Mouse (Mus musculus): Measurements from ENCODE around the gene Ulk4. TPM values are rescaled to one million over a fixed set of nuclear protein-coding genes. Genes with fewer than 3 reads are reported as not detected.

Ulk4 gene
- polyA plus RNA-seq, 1 experiment = not detected

DNA sequence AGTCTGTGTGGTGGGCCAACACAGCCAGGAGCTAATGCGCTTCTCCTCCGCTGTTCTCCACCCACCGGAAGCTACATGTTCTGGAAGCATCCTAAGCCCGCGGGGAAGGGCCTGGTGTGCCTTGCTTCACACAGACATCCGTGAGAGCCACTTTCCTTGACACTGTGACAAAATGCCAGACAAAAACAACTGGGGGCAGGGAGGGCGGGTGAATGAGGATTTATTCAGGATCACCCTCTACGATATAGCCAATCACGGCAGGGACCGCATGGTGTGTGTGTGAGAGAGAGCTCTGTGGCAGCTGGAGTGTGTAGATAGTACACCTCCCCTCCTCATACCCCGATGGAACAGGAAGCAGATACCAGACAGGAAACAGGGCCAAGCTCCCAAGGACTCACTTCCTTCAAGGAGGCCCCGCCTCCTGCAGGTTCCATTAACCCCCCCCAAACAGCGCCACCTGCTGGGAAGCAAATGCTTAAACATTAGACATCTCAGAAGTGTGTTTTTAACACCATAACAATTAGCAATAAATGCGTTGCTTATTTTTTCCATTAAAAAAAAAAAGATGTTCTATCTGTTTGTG, 362.0 kb downstream of the Ulk4 start:
- no peaks in the 10 kb centered on the region for H3K36me3 ChIP-seq (replicated peaks; ENCODE audit: low read length)
- peaks cover 18% of the 10 kb centered on the region for H3K9me3 ChIP-seq
- TF ChIP-seq GATA1 (IDR thresholded peaks at IDR 0.05; ENCODE audit: borderline replicate concordance, low read length) (no peak), FLI1 (IDR thresholded peaks at IDR 0.05; ENCODE audit: low read length) (no peak)
- peak overlapping the region; percentile 16 for H3K4me3 ChIP-seq (replicated peaks)
- H3K27me3 ChIP-seq (replicated peaks) = peaks cover 16% of the 10 kb centered on the region
- peaks cover 29% of the 10 kb centered on the region for H3K4me1 ChIP-seq

DNA sequence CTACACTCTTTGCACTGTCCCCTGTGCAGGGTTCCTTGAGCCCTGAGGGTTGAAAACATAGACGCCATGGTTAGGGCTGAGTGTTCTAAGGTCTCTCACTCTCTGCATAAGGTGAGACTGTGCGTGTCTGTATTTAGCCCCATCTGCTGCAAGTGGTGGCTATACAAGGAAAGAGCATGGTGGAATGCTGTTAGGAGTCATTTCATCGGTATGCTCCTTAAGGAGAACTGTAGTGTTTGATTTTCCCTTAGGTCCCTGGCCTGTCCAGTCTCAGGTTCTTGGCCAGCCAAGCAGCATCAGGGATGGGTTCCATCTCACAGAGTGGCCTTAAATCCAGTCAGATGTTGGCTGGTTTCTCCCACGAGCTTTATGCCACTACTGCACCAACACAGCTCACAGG, 362.6 kb downstream of the Ulk4 start:
- H3K4me3 ChIP-seq (replicated peaks) = no peak overlapping the region
- H3K9me3 ChIP-seq = peaks cover 18% of the 10 kb centered on the region
- H3K36me3 ChIP-seq (replicated peaks; ENCODE audit: low read length) = no peaks in the 10 kb centered on the region
- TF ChIP-seq FLI1 (IDR thresholded peaks at IDR 0.05; ENCODE audit: low read length) = no peak
- TF ChIP-seq GATA1 (IDR thresholded peaks at IDR 0.05; ENCODE audit: borderline replicate concordance, low read length) = no peak
- peaks cover 29% of the 10 kb centered on the region for H3K4me1 ChIP-seq
- peaks cover 16% of the 10 kb centered on the region for H3K27me3 ChIP-seq (replicated peaks)

DNA sequence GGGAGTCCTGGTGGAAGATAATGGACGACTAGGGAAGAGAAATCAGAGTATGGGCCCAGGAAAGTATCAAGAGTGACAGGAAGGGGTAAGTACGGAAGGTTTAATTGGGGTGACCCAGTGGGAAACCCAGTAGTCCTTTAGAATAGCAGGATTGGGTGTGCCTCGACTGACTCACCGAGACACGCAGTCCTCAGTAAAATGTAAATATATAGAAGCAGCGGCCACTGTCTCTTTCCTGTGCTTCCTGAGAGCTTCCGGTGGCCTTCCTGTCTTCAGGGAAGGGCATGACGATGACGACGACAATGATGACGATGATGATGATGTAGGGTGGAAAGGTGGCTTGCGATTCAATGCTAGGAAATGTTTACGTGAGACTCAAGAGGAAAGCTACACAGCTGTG, 363.8 kb downstream of the Ulk4 start:
- peaks cover 19% of the 10 kb centered on the region for H3K4me1 ChIP-seq
- peaks cover 25% of the 10 kb centered on the region for H3K9me3 ChIP-seq
- no peak overlapping the region for H3K4me3 ChIP-seq (replicated peaks)
- H3K36me3 ChIP-seq (replicated peaks; ENCODE audit: low read length) = no peaks in the 10 kb centered on the region
- no peak for TF ChIP-seq GATA1 (IDR thresholded peaks at IDR 0.05; ENCODE audit: borderline replicate concordance, low read length)
- TF ChIP-seq FLI1 (IDR thresholded peaks at IDR 0.05; ENCODE audit: low read length) = no peak
- H3K27me3 ChIP-seq (replicated peaks) = peaks cover 21% of the 10 kb centered on the region

DNA sequence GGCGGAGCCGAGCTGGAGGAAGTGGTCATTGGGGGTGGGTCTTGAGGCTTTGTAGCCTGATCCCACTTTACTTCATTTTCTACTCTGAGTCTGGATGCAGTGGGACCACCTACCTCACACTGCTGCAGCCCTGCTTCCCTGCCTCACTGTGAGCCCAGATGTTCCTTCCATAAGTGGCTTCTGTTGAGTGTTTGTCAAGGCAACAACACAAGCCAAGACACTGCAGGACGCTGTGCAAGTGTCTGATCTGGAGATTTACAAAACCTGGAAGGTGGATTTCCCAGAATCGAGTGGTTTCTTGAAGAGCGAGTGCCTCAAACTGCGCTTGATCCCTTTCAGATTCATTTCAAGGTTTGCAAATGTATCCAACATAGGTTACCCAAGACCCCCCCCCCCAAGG, 368.5 kb downstream of the Ulk4 start:
- Histone ChIP-seq H3K27me3 (replicated peaks) (peaks cover 31% of the 10 kb centered on the region), H3K4me3 (replicated peaks) (no peak overlapping the region), H3K9me3 (peaks cover 21% of the 10 kb centered on the region), H3K4me1 (0 out of 2 replicates have a peak, but pooled peaks cover 4% of the 10 kb centered on the region), H3K36me3 (replicated peaks; ENCODE audit: low read length) (no peaks in the 10 kb centered on the region)
- TF ChIP-seq GATA1 (IDR thresholded peaks at IDR 0.05; ENCODE audit: borderline replicate concordance, low read length) (no peak), FLI1 (IDR thresholded peaks at IDR 0.05; ENCODE audit: low read length) (no peak)

Other genes starting within 250 kb of the Ulk4 start
- 5.1 and 9.7 TPM in 2 replicates for gene Trak1, start 20.3 kb upstream of the Ulk4 start, polyA plus RNA-seq (2012; ENCODE audit: insufficient read depth, low replicate concordance)
- gene Cck, start 218.5 kb upstream of the Ulk4 start, polyA plus RNA-seq (2012; ENCODE audit: insufficient read depth, low replicate concordance) = not detected in 2 replicates

All from megakaryocyte, embryonic 14.5 days (primary cell).